Mouse (Mus musculus) lung, adult 2 months (tissue): ENCODE measurements around the gene Selenon. TPM values are rescaled to one million over a fixed set of nuclear protein-coding genes. Genes with fewer than 3 reads are reported as not detected.
A peak's percentile ranks its signal among the peaks of the same experiment; 100 is the strongest.

Experiments
- DNase-seq: peaks from one replicate; pipeline ENCODE4 v3.0.0; 2022
- H3K4me1 ChIP-seq: fragments of 200-500 bp; 2 replicates; pipeline ENCODE4 v1.6.1; 2011; ENCODE audit warnings: low read length; ENCODE audit not compliant: control insufficient read depth, insufficient read depth
- H3K4me3 ChIP-seq: fragments of 200-500 bp; replicated peaks from 2 replicates; pipeline ENCODE3; 2011; ENCODE audit warnings: low read depth, mild to moderate bottlenecking, control low read depth, low read length; ENCODE audit errors: extremely low read depth
- CTCF ChIP-seq: fragments of 200-500 bp; IDR thresholded peaks from 2 replicates; pipeline ENCODE4 v1.5.1; 2011; ENCODE audit warnings: mild to moderate bottlenecking, low read length, control low read depth; ENCODE audit not compliant: insufficient read depth
- POLR2A ChIP-seq: fragments of 200-500 bp; IDR thresholded peaks from 2 replicates; pipeline ENCODE4 v1.6.1; 2011; ENCODE audit warnings: low read depth, mild to moderate bottlenecking, control low read depth, low read length, borderline replicate concordance; ENCODE audit errors: extremely low read depth
- WGBS: fragments of 180-500 bp; shearing (Covaris S2); methylation state at CpG from one replicate; pipeline ENCODE4 v1.1.7; 2018; 5-methylcytosine and 5-hydroxymethylcytosine counted together
- polyA plus RNA-seq: library from polyadenylated mRNA; depleted of rRNA; stranded (reverse); fragments of >200 nt; gene quantifications from 2 replicates; pipeline ENCODE4 v1.2.3, GENCODE M21; 2012

The Selenon gene
- polyA plus RNA-seq, 1 experiment: 36.2 TPM

DNA sequence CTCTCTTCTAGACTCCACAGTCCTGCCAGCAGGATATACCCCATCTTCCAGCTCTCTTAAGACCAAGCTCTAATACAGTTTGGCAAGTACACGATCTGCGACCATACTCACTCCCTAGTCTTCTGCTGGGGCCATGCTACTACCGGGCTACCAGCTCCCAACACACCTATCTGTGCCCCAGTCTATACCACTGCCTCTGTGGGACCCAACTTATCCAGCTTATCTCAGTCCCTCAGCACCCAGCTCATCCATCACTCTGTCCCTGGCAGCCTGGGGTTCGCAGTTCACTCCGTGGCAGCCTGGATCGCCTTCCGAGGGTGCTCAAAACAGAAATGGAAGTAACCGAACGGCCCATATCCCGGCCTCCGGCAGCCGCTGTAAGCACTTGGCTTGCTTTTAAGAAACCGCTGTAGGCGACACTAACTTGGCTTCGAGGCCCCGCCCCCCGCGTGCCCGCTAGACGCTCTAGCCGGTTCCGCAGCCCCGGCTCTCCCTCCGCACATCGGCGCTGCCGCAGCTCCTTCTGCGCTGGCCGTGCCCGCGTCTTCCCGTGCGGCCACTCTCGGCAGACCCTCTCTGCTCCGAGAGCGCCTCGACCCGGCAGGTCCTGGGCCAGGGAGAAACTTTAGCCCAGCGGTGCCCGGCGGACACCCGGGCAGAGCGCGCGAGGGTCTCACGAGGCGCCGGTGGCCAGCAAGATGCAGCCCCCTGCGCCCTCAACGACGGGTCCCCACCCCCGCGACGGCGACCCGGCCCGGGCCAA lies 17.7 kb downstream of the Selenon start:
- no peaks in the 10 kb centered on the region; the same call in 1 of the 2 replicates for H3K4me1 ChIP-seq
- peak overlapping the region; percentile 88 for H3K4me3 ChIP-seq
- TF ChIP-seq POLR2A: peak; percentile 35; the same call in 1 of the 2 replicates
- no peak for TF ChIP-seq CTCF
- under 1% methylated on average over 55 of the region's 57 CpGs for WGBS
- DNase-seq: peak; percentile 79

DNA sequence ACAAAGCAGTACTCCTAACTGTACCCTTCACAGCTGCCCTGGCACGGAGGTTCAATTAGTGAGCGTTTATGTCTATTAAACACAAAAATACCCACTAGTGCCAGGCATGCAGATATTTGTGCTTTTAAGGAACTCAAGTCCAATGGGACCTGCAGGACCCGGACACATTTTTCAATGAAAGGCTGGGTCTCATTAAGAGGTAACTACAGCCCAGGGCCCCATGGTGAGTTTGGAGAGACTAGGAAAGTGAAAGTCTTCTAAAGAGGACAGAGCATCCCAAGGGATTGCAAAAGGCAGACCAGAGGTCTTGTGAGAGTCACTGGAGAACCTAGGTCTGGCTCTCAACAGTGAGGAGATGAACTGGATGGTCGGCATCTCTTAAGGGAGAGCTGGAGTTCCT lies 18.5 kb downstream of the Selenon start:
- Histone ChIP-seq H3K4me1 (no peaks in the 10 kb centered on the region; the same call in 1 of the 2 replicates), H3K4me3 (no peak overlapping the region)
- TF ChIP-seq CTCF: no peak
- no peak for TF ChIP-seq POLR2A
- no peak for DNase-seq
- WGBS: 75% methylated on average over 4 of the region's 4 CpGs

DNA sequence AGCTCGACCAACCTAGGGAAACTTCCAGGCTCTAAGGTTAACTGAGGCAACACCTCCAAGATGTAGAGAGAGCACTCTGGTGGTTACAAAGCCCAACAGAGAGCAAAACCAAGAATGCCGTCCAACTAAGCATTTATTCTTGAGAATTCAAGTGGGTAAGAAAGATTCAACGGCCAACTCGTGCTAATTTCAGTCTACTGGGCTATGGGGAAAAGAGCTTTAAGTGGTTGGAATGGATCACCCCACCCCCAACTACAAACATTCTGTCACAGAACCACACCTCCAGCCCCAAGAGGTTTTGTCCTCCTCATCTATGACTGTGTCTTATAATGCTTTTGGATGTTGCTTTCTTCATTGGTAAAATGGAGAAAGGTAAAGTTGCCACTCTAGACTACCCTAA lies 19.0 kb downstream of the Selenon start:
- WGBS: 68% methylated on average over 4 of the region's 4 CpGs
- no peak for DNase-seq
- H3K4me1 ChIP-seq: no peaks in the 10 kb centered on the region; the same call in 1 of the 2 replicates
- TF ChIP-seq CTCF: no peak
- TF ChIP-seq POLR2A: no peak
- H3K4me3 ChIP-seq: no peak overlapping the region

DNA sequence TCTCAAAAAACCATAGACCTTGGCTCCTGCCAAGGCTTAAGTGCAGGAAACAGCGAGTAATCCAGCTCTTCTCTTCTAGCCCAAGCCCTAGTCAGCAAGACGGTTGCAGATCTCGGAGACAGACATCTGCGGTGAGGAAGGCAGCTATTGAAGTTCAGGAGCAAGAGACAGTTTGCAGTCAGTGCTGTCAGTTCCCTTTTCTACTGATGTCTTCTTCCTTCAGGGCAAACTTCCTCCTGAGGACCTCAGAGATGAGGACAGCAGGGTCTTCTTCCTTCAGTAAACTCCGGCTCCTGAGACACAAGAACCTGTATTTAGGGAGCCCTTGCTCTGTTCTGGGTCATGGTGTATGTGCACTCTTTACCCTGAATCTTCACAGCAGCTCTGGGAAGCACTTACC lies 25.7 kb downstream of the Selenon start:
- TF ChIP-seq POLR2A (no peak), CTCF (no peak)
- Histone ChIP-seq H3K4me1 (no peaks in the 10 kb centered on the region), H3K4me3 (no peak overlapping the region)
- 74% methylated on average over 5 of the region's 5 CpGs for WGBS
- DNase-seq: no peak

DNA sequence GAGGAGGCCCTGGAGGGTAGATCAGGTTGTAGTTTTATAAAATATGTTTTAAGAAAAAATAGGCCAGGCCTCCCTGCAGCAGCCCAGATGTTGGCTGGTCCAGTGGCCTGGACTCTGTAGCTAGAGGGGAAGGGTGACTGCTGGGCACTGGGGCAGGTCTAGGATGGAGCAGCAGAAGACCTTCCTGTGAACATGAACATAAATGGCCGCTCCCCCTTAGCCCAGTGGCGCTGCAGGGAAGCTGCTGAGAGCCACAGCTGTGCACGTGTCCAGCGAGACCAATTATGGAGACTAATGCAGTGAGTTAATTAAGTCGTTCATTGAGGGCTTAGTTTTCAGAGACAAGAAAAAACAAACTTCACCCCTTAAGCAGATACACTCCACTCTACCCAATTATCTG lies 26.2 kb downstream of the Selenon start:
- no peak for DNase-seq
- TF ChIP-seq CTCF (no peak), POLR2A (no peak)
- H3K4me3 ChIP-seq: no peak overlapping the region
- no peaks in the 10 kb centered on the region for H3K4me1 ChIP-seq
- 80% methylated on average over 5 of the region's 5 CpGs for WGBS

GRCm38 (mm10) chr4:134523447-134523846 lies 28.5 kb downstream of the Selenon start:
- WGBS: 79% methylated on average over 4 of the region's 4 CpGs
- H3K4me1 ChIP-seq: no peaks in the 10 kb centered on the region
- H3K4me3 ChIP-seq: no peak overlapping the region
- TF ChIP-seq POLR2A: no peak
- no peak for TF ChIP-seq CTCF
- no peak for DNase-seq

GRCm38 (mm10) chr4:134519281-134519680 lies 32.7 kb downstream of the Selenon start:
- Histone ChIP-seq H3K4me3 (no peak overlapping the region), H3K4me1 (no peaks in the 10 kb centered on the region)
- no peak for DNase-seq
- no peak for TF ChIP-seq POLR2A
- TF ChIP-seq CTCF: no peak

- WGBS: 82% methylated on average over 4 of the region's 4 CpGs
- no peak for DNase-seq
- TF ChIP-seq POLR2A (no peak), CTCF (no peak)
- Histone ChIP-seq H3K4me3 (no peak overlapping the region), H3K4me1 (no peaks in the 10 kb centered on the region)
Measured at GRCm38 (mm10) chr4:134518541-134518940, 33.4 kb downstream of the Selenon start.

DNA sequence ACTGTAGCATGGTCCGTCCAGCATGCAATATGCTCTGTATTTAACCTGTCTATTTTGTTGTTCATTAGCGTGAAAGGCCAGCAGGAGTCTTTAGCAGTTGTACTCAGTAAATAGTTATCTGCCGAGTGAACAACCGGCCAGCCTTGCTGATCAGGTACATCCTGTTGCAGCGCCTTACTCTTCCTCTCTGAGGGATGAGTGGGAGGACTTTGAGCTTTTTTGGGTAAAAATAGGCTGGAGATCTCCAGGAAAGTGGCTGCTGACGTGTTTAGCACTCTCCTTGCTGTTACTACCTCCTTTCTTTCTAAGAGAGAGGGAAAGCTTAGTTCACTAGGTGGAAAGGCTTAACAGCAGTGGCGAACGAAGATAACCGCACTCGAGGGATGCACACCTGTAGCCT lies 34.2 kb downstream of the Selenon start:
- Histone ChIP-seq H3K4me1 (no peaks in the 10 kb centered on the region), H3K4me3 (no peak overlapping the region)
- WGBS: 84% methylated on average over 10 of the region's 10 CpGs
- no peak for TF ChIP-seq POLR2A
- no peak for TF ChIP-seq CTCF
- no peak for DNase-seq

DNA sequence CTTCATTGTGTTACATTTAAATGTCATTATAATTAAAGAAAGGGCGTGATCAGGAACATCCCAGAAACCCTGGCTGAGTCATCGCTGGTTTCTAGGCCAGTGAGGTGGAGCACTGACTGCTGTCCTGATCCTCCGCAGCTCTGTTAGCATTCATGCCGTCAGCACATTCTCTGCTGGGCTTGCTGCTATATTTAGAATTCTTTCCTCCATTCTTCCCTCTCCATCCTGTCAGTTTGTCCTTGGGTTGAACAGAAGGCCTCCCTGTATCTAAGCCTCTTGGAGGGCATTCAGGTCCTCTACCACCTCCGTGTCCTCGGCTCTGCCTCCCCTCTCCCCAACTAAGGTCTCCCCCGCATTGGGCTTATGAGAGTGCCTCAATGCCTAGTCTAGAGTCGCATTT lies 35.0 kb downstream of the Selenon start:
- no peak overlapping the region for H3K4me3 ChIP-seq
- TF ChIP-seq CTCF: no peak
- no peak for TF ChIP-seq POLR2A

GRCm38 (mm10) chr4:134515614-134516013 lies 36.4 kb downstream of the Selenon start:
- no peak for TF ChIP-seq CTCF
- TF ChIP-seq POLR2A: no peak
- WGBS: 62% methylated on average over 7 of the region's 7 CpGs
- Histone ChIP-seq H3K4me3 (no peak overlapping the region), H3K4me1 (peaks cover 4% of the 10 kb centered on the region)
- DNase-seq: peak; percentile 34

More for the DNA sequence above, 35.0 kb downstream of the Selenon start:
- H3K4me1 ChIP-seq: no peaks in the 10 kb centered on the region
- WGBS: 55% methylated on average over 8 of the region's 8 CpGs
- no peak for DNase-seq
